Mouse (Mus musculus) MEL (cell line): ENCODE measurements around the gene Snrpa. TPM values are rescaled to one million over a fixed set of nuclear protein-coding genes. Genes with fewer than 3 reads are reported as not detected.
A peak's percentile ranks its signal among the peaks of the same experiment; 100 is the strongest.

Experiments used
- DNase-seq: peaks from one replicate; pipeline ENCODE4 v3.0.0; 2011; ENCODE audit warnings: low read depth, low spot score
- H3K27ac ChIP-seq: 2 replicates; pipeline ENCODE4 v1.5.1; 2012; ENCODE audit warnings: low read depth, mild to moderate bottlenecking, control low read depth, low read length, moderate library complexity; ENCODE audit not compliant: control insufficient read depth
- H3K27me3 ChIP-seq, 2 experiments: fragments of 150-350 bp in 1 of 2; sonication (generic) in 1 of 2; 2 replicates each; pipeline ENCODE4 v1.6.1; 2012; ENCODE audit warnings: low read length in 2 of 2, mild to moderate bottlenecking in 2 of 2, improper control_type of control experiment in 1 of 2, moderate library complexity in 1 of 2; ENCODE audit not compliant: insufficient read depth in 2 of 2, control insufficient read depth in 1 of 2
- H3K36me3 ChIP-seq, 2 experiments: 2 replicates each; pipeline ENCODE4 v1.6.1; 2012 to 2014; ENCODE audit warnings: low read length in 2 of 2, improper control_type of control experiment in 1 of 2, inconsistent platforms in 1 of 2, mild to moderate bottlenecking in 1 of 2; ENCODE audit not compliant: insufficient read depth in 2 of 2, control insufficient read depth in 1 of 2
- H3K4me1 ChIP-seq, 2 experiments: fragments of 150-350 bp in 1 of 2; sonication (generic) in 1 of 2; 2 replicates each; pipeline ENCODE4 v1.6.1; 2012; ENCODE audit warnings: low read length in 2 of 2, improper control_type of control experiment in 1 of 2, mild to moderate bottlenecking in 1 of 2; ENCODE audit not compliant: insufficient read depth in 2 of 2, control insufficient read depth in 1 of 2
- H3K4me3 ChIP-seq, 2 experiments: fragments of 150-350 bp in 1 of 2; sonication (generic) in 1 of 2; 2 replicates each; pipeline ENCODE4 v1.5.1; 2012; ENCODE audit warnings: low read depth in 2 of 2, low read length in 2 of 2, mild to moderate bottlenecking in 2 of 2, moderate library complexity in 2 of 2, control low read depth in 1 of 2, improper control_type of control experiment in 1 of 2; ENCODE audit not compliant: control insufficient read depth in 1 of 2, insufficient read depth in 1 of 2
- H3K79me2 ChIP-seq: 2 replicates; pipeline ENCODE4 v1.6.1; 2012; ENCODE audit warnings: mild to moderate bottlenecking, low read length, moderate library complexity; ENCODE audit not compliant: control insufficient read depth, poor library complexity, insufficient read depth
- H3K9ac ChIP-seq: 2 replicates; pipeline ENCODE4 v1.6.1; 2012; ENCODE audit warnings: low read depth, mild to moderate bottlenecking, control low read depth, low read length, moderate library complexity; ENCODE audit not compliant: control insufficient read depth, poor library complexity, severe bottlenecking
- H3K9me3 ChIP-seq: fragments of 150-350 bp; sonication (generic); replicated peaks from 2 replicates; pipeline ENCODE4 v1.6.1; 2012; ENCODE audit warnings: mild to moderate bottlenecking, low read length, improper control_type of control experiment, moderate library complexity; ENCODE audit not compliant: insufficient read depth
- BHLHE40 ChIP-seq: IDR thresholded peaks from 2 replicates; pipeline ENCODE4 v1.6.1; 2012; ENCODE audit warnings: low read depth, mild to moderate bottlenecking, inconsistent platforms, low read length, improper control_type of control experiment, borderline replicate concordance
- E2F4 ChIP-seq: IDR thresholded peaks from 2 replicates; pipeline ENCODE4 v1.6.1; 2011; ENCODE audit warnings: low read depth, low read length, improper control_type of control experiment, borderline replicate concordance
- ELF1 ChIP-seq: IDR thresholded peaks from 2 replicates; pipeline ENCODE4 v1.6.1; 2014; ENCODE audit warnings: low read depth, mild to moderate bottlenecking, inconsistent platforms, low read length, improper control_type of control experiment, moderate library complexity
- EP300 ChIP-seq, 2 experiments: IDR thresholded peaks; 2 replicates each; pipeline ENCODE4 v1.6.1; 2011; ENCODE audit warnings: improper control_type of control experiment in 2 of 2, low read length in 2 of 2, low read depth in 1 of 2, mild to moderate bottlenecking in 1 of 2
- ETS1 ChIP-seq: IDR thresholded peaks from 2 replicates; pipeline ENCODE4 v1.6.1; 2012; ENCODE audit warnings: low read depth, mild to moderate bottlenecking, inconsistent platforms, low read length, improper control_type of control experiment, moderate library complexity
- GABPA ChIP-seq: IDR thresholded peaks from 2 replicates; pipeline ENCODE4 v1.6.1; 2012; ENCODE audit warnings: low read depth, mild to moderate bottlenecking, inconsistent platforms, low read length, improper control_type of control experiment, moderate library complexity
- MAFK ChIP-seq: IDR thresholded peaks from 2 replicates; pipeline ENCODE4 v1.6.1; 2011; ENCODE audit warnings: low read depth, mild to moderate bottlenecking, low read length, improper control_type of control experiment, borderline replicate concordance
- MAX ChIP-seq: IDR thresholded peaks from 2 replicates; pipeline ENCODE4 v1.6.1; 2011; ENCODE audit warnings: low read length, improper control_type of control experiment
- MAZ ChIP-seq: IDR thresholded peaks from 2 replicates; pipeline ENCODE4 v1.6.1; 2012; ENCODE audit warnings: low read depth, mild to moderate bottlenecking, inconsistent platforms, low read length, improper control_type of control experiment
- MXI1 ChIP-seq: IDR thresholded peaks from 2 replicates; pipeline ENCODE4 v1.6.1; 2011; ENCODE audit warnings: mild to moderate bottlenecking, low read depth, low read length, improper control_type of control experiment
- MYB ChIP-seq: IDR thresholded peaks from 2 replicates; pipeline ENCODE4 v1.6.1; 2011; ENCODE audit warnings: mild to moderate bottlenecking, low read depth, low read length, improper control_type of control experiment
- MYC ChIP-seq: IDR thresholded peaks from 2 replicates; pipeline ENCODE4 v1.6.1; 2011; ENCODE audit warnings: low read depth, mild to moderate bottlenecking, low read length, improper control_type of control experiment, moderate library complexity
- POLR2A ChIP-seq, 2 experiments: IDR thresholded peaks; 2 replicates each; pipeline ENCODE4 v1.6.1; 2011 to 2012; ENCODE audit warnings: low read length in 2 of 2, mild to moderate bottlenecking in 2 of 2, control low read depth in 1 of 2, improper control_type of control experiment in 1 of 2, low read depth in 1 of 2, moderate library complexity in 1 of 2; ENCODE audit not compliant: control insufficient read depth in 1 of 2, insufficient read depth in 1 of 2, poor library complexity in 1 of 2
- POLR2AphosphoS2 ChIP-seq: IDR thresholded peaks from 2 replicates; pipeline ENCODE4 v1.6.1; 2011; ENCODE audit warnings: low read length, improper control_type of control experiment
- POLR2AphosphoS5 ChIP-seq: IDR thresholded peaks from 2 replicates; pipeline ENCODE4 v1.6.1; 2012; ENCODE audit warnings: low read depth, borderline replicate concordance, mild to moderate bottlenecking, inconsistent platforms, low read length, moderate library complexity, mixed read lengths
- RCOR1 ChIP-seq: IDR thresholded peaks from 2 replicates; pipeline ENCODE4 v1.6.1; 2012; ENCODE audit warnings: low read depth, mild to moderate bottlenecking, inconsistent platforms, low read length, improper control_type of control experiment
- SMC3 ChIP-seq: IDR thresholded peaks from 2 replicates; pipeline ENCODE4 v1.6.1; 2011; ENCODE audit warnings: low read depth, low read length, improper control_type of control experiment
- TAL1 ChIP-seq: IDR thresholded peaks from 2 replicates; pipeline ENCODE4 v1.6.1; 2012; ENCODE audit warnings: mild to moderate bottlenecking, inconsistent platforms, low read length, moderate library complexity, mixed read lengths
- TBP ChIP-seq: IDR thresholded peaks from 2 replicates; pipeline ENCODE4 v1.8.0; 2011; ENCODE audit warnings: low read depth, low read length, improper control_type of control experiment
- USF2 ChIP-seq, 2 experiments: IDR thresholded peaks; 2 replicates each; pipeline ENCODE4 v1.6.1; 2011 to 2012; ENCODE audit warnings: improper control_type of control experiment in 2 of 2, low read length in 2 of 2, borderline replicate concordance in 1 of 2, inconsistent platforms in 1 of 2, low read depth in 1 of 2, mild to moderate bottlenecking in 1 of 2; ENCODE audit not compliant: insufficient read depth in 1 of 2
- ZNF384 ChIP-seq: IDR thresholded peaks from 2 replicates; pipeline ENCODE4 v1.6.1; 2012; ENCODE audit warnings: low read depth, mild to moderate bottlenecking, inconsistent platforms, low read length, improper control_type of control experiment
- polyA plus RNA-seq, 2 experiments: library from polyadenylated mRNA; stranded (reverse) in 1 of 2; unstranded in 1 of 2; fragments of >175 nt in 1 of 2; fragments of >200 nt in 1 of 2; gene quantifications; 2 replicates each; pipeline versions ENCODE4 v1.2.1 to v1.2.4; 2012; ENCODE audit warnings: low replicate concordance in 2 of 2, low read depth in 1 of 2; ENCODE audit not compliant: insufficient read length in 2 of 2, insufficient read depth in 1 of 2, missing spikeins in 1 of 2
- total RNA-seq: library from RNA; depleted of rRNA; stranded (reverse); fragments of 300-350 nt; gene quantifications from 2 replicates; pipeline ENCODE4 v1.2.3, GENCODE M21; 2012

Snrpa gene
- total and polyA plus RNA-seq, 3 experiments, result 128 to 310 TPM; not detected in 1

DNA sequence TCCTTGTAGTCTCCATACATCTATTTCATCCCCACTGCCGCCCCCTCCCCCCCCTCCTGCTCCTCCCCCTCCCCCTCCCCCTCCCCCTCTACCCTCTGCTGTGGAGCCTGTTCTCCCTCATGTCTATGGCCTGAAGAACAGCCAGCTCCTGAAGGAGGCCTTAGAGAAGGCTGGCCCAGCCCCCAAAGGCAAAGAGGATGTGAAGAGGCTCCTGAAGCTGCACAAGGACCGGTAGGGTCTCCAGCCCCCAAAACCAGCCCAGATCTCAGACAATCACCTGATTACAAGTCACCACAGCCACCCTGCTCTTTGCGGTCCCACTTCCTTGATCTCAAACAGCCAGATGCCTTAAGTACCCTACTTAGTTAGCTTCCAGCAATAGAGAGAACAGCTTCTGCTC is 1.1 kb upstream of the Snrpa start:
- H3K4me1 ChIP-seq, result peaks cover 6 to 14% of the 10 kb centered on the region in 2 experiments; a peak in 3 of 4 replicates
- H3K9me3 ChIP-seq, result no peaks in the 10 kb centered on the region
- TF ChIP-seq ZNF384 (no peak), RCOR1 (no peak), ETS1 (no peak), EP300 (IDR thresholded peaks at IDR 0.05; ENCODE audit: low read depth in 1 of 2, low read length in 2 of 2) (no peak), SMC3 (no peak), POLR2AphosphoS2 (no peak), E2F4 (no peak), GABPA (no peak), POLR2A (IDR thresholded peaks at IDR 0.05; ENCODE audit: control insufficient read depth in 1 of 2, insufficient read depth in 1 of 2, low read depth in 1 of 2, low read length in 2 of 2, poor library complexity in 1 of 2) (no peak), MYC (no peak), MYB (no peak), TBP (no peak), BHLHE40 (no peak), ELF1 (no peak), MAFK (no peak), POLR2AphosphoS5 (no peak), MXI1 (no peak), TAL1 (no peak), MAX (no peak), USF2 (IDR thresholded peaks at IDR 0.05; ENCODE audit: borderline replicate concordance in 1 of 2, insufficient read depth in 1 of 2, low read depth in 1 of 2, low read length in 2 of 2) (no peak)
- TF ChIP-seq, all 39 proteins: peak for 0
- H3K9ac ChIP-seq, result no peak overlapping the region; the same call in 1 of the 2 replicates
- no peak overlapping the region for H3K4me3 ChIP-seq
- DNase-seq, result peak; percentile 14
- peaks cover 13 to 16% of the 10 kb centered on the region in 2 experiments for H3K36me3 ChIP-seq
- no peaks in the 10 kb centered on the region for H3K27me3 ChIP-seq
- peaks cover 28% of the 10 kb centered on the region for H3K79me2 ChIP-seq
- no peak overlapping the region for H3K27ac ChIP-seq

DNA sequence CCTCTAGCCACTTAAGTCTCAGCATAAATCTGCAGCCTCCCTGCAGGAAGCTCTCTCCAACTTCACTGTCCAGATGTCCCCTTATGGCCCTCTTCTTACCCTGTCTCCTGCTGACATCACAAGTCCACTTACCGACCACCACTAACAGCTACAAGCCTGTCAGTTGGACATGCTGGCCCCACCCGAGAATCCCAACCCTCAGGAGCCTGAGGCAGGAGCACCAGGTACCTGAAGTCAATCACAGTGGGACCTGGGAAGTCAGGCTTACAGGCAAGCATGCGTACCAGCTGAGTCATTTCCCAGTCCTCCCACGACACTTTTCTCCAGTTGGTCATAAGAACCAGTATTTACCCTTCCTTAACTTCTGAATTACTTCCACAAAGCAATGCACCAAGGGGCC is 2.3 kb downstream of the Snrpa start:
- H3K9me3 ChIP-seq, result no peaks in the 10 kb centered on the region
- no peak for DNase-seq
- H3K27me3 ChIP-seq, result no peaks in the 10 kb centered on the region
- no peak for TF ChIP-seq MAZ
- TF ChIP-seq, all 39 proteins: peak for 0
- Histone ChIP-seq H3K4me3 (no peak overlapping the region), H3K79me2 (peaks cover 29% of the 10 kb centered on the region), H3K27ac (no peak overlapping the region), H3K9ac (no peak overlapping the region), H3K4me1 (peaks cover 6 to 14% of the 10 kb centered on the region in 2 experiments; a peak in 3 of 4 replicates), H3K36me3 (peaks cover 16 to 26% of the 10 kb centered on the region in 2 experiments)
